Mouse (Mus musculus) olfactory bulb, adult 2 months (tissue): ENCODE measurements around the gene Slc6a21. TPM values are rescaled to one million over a fixed set of nuclear protein-coding genes. Genes with fewer than 3 reads are reported as not detected.

Source experiments
- H3K27ac ChIP-seq: fragments of 200-500 bp; 2 replicates; pipeline ENCODE4 v1.5.1; 2012; ENCODE audit warnings: low read depth, low read length; ENCODE audit not compliant: insufficient read depth
- H3K4me1 ChIP-seq: fragments of 200-500 bp; 2 replicates; pipeline ENCODE4 v1.6.1; 2012; ENCODE audit warnings: low read length; ENCODE audit not compliant: control insufficient read depth, insufficient read depth
- H3K4me3 ChIP-seq: fragments of 200-500 bp; 2 replicates; pipeline ENCODE4 v1.5.1; 2012; ENCODE audit warnings: mild to moderate bottlenecking, low read depth, low read length, moderate library complexity; ENCODE audit not compliant: insufficient read depth
- CTCF ChIP-seq: fragments of 200-500 bp; IDR thresholded peaks from 2 replicates; pipeline ENCODE4 v1.5.1; 2012; ENCODE audit warnings: low read depth, mild to moderate bottlenecking, low read length, moderate library complexity; ENCODE audit not compliant: insufficient read depth
- POLR2A ChIP-seq: fragments of 200-500 bp; IDR thresholded peaks from 2 replicates; pipeline ENCODE4 v1.6.1; 2012; ENCODE audit warnings: mild to moderate bottlenecking, low read depth, low read length, moderate library complexity; ENCODE audit not compliant: insufficient read depth
- WGBS: fragments of 180-500 bp; shearing (Covaris S2); methylation state at CpG from one replicate; pipeline ENCODE4 v1.1.7; 2018; 5-methylcytosine and 5-hydroxymethylcytosine counted together
- polyA plus RNA-seq: library from polyadenylated mRNA; stranded (reverse); fragments of >200 nt; gene quantifications from 2 replicates; pipeline ENCODE4 v1.2.4, GENCODE M21; 2012; ENCODE audit warnings: low replicate concordance; ENCODE audit not compliant: missing spikeins, insufficient read depth, insufficient read length

Gene Slc6a21
- polyA plus RNA-seq, result not detected in 2 replicates

DNA sequence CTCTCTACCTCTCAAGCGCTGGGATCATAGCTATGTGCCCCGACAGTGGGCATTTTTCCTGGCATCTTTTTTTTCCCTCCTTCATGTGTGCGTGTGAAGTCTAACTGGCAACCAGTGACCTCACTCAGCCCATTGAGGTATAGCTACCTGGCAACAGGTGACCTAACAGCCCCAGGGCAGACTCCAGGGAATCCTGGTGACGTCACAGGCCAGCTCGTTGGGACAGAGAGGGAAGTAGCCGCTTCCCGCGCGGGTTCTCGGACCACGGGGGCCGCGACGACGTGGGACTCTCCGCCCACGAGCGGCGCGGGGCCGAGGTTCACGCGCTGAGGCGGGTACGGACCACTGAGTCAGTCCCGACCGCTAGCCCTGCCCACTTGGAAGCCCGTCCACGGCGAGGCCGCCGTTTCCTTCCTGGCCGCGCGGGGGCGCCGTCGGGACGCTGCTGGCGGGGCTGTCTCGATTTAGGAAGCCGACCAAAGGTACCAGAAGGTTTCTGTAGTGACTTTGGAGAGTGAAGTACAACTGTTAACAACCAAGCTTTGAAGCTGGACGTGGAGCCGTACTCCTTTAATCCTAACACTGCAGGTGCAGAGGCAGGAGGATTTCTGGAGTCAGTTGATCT is at the start of gene Slc6a21:
Gene Slc6a21, plus strand, starts transcription at position 378 of the 625 bp plus-strand sequence.
- TF ChIP-seq CTCF (peak; percentile 78), POLR2A (no peak)
- Histone ChIP-seq H3K4me1 (peaks cover 4% of the 10 kb centered on the region), H3K4me3 (peak within 1 kb of the TSS; percentile 42), H3K27ac (no peak within 1 kb of the TSS)
- WGBS, result 10% methylated on average over 44 of the region's 44 CpGs

DNA sequence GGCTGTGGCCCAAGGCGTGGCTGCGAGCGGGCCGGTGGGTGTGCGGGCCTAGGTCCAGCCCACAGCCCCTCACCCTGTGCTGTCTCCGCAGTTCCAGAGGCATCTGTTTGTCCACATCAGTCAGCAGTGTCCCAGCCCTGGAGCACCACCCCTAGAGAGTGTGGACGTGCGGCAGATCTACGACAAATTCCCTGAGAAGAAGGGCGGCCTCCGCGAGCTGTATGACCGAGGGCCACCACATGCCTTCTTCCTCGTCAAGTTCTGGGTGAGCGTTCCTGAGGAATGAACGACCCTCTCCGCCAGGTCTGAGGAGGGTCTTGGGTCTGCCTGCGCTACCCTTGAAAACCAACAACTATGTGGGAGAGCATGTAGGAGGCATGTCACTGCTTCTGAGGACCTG is 48.8 kb upstream of the Slc6a21 start:
- 97% methylated on average over 18 of the region's 18 CpGs for WGBS
- TF ChIP-seq CTCF (no peak), POLR2A (no peak)
- H3K4me1 ChIP-seq, result no peaks in the 10 kb centered on the region
- no peak overlapping the region for H3K4me3 ChIP-seq
- no peak overlapping the region for H3K27ac ChIP-seq

DNA sequence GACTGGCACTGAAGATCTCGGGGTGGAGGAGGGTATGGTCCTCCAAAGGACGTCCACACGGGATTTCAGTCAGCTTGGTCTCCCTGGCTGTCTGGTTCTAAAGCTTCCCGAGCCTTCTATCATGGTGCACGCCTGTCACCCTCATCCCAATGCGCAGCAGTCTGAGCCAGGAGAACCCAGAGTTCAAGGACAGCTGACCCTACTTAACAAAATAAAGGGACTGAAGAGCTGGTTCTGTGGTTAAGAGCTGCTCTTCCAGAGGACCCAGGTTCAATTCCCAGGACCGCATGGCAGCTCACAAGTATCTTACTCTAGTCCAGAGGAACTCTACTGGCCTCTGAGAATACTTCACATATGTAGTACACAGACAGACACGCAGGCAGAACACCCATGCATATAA is 48.3 kb upstream of the Slc6a21 start:
- WGBS, result 97% methylated on average over 8 of the region's 8 CpGs
- no peak overlapping the region for H3K27ac ChIP-seq
- TF ChIP-seq CTCF (no peak), POLR2A (no peak)
- no peak overlapping the region for H3K4me3 ChIP-seq
- peaks cover 2% of the 10 kb centered on the region for H3K4me1 ChIP-seq

- no peak overlapping the region for H3K27ac ChIP-seq
- 89% methylated on average over 7 of the region's 7 CpGs for WGBS
- no peak for TF ChIP-seq CTCF
- TF ChIP-seq POLR2A, result no peak
- peaks cover 5% of the 10 kb centered on the region for H3K4me1 ChIP-seq
- no peak overlapping the region for H3K4me3 ChIP-seq
These were observed 47.7 kb upstream of the Slc6a21 start for GRCm38 (mm10) chr7:45229459-45230203.

DNA sequence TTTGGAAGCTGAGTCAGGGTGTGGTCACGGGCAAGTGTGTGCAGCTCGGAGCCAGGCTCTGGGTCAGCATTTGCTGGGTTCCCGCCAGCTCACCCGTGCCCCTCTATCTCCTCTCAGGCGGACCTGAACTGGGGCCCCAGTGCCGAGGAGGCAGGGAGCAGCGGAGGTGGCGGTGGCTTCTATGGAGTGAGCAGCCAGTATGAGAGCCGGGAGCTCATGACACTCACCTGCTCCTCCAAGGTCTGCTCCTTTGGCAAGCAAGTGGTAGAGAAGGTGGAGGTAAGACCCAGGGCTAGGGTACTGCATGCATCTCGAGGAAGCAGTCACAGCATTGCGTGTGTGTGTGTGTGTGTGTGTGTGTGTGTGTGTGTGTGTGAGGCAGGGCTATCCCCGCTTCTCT is 46.1 kb upstream of the Slc6a21 start:
- H3K27ac ChIP-seq, result no peak overlapping the region
- 92% methylated on average over 12 of the region's 12 CpGs for whole genome bisulfite sequencing
- peaks cover 5% of the 10 kb centered on the region for H3K4me1 ChIP-seq
- TF ChIP-seq POLR2A, result no peak
- TF ChIP-seq CTCF, result no peak
- no peak overlapping the region for H3K4me3 ChIP-seq

GRCm38 (mm10) chr7:45231941-45232340 is 45.4 kb upstream of the Slc6a21 start:
- Histone ChIP-seq H3K27ac (no peak overlapping the region), H3K4me3 (no peak overlapping the region), H3K4me1 (peaks cover 5% of the 10 kb centered on the region)
- 96% methylated on average over 11 of the region's 11 CpGs for WGBS
- TF ChIP-seq POLR2A, result no peak
- TF ChIP-seq CTCF, result no peak

GRCm38 (mm10) chr7:45232716-45233465 is 44.4 kb upstream of the Slc6a21 start:
- WGBS, result 74% methylated on average over 13 of the region's 13 CpGs

GRCm38 (mm10) chr7:45233580-45234332 is 43.6 kb upstream of the Slc6a21 start:
- WGBS, result 50% methylated on average over 20 of the region's 20 CpGs
- Histone ChIP-seq H3K27ac (no peak overlapping the region), H3K4me3 (no peak overlapping the region), H3K4me1 (peaks cover 5% of the 10 kb centered on the region)
- TF ChIP-seq CTCF, result no peak
- TF ChIP-seq POLR2A, result no peak

More at GRCm38 (mm10) chr7:45232716-45233465, 44.4 kb upstream of the Slc6a21 start:
- TF ChIP-seq CTCF, result no peak
- TF ChIP-seq POLR2A, result no peak
- H3K4me1 ChIP-seq, result peaks cover 5% of the 10 kb centered on the region
- H3K27ac ChIP-seq, result no peak overlapping the region
- H3K4me3 ChIP-seq, result no peak overlapping the region
